Mouse (Mus musculus): ENCODE measurements around the gene Slc6a16.

DNA sequence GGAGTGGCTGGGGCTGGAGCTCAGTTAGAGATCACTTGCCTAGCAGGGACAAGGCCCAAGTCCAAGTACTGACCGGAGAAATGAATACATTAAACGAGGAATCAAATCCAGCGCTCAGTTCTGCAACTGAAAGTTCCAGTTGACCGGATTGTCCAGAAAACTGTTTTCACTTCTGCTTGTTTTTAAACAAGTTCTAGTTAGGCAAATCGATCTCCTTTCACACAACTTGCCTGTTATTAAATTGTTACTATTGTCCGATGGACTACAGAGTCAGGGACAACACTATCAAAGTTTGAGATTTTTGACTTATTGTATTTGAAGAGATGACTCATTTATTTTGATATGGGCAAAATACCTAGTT is 484 bp downstream of the Slc6a16 start:
- TF ChIP-seq CTCF (conservative IDR thresholded peaks at IDR 0.05; ENCODE audit: insufficient read depth, insufficient read length, low read depth, low read length) (no peak), POLR2A (IDR thresholded peaks at IDR 0.05; ENCODE audit: low read depth, low read length) (no peak)

Measured in kidney, adult 2 months (tissue).